Mouse (Mus musculus): ENCODE measurements around the gene Ppp1r14a.

- TF ChIP-seq CHD2 (IDR thresholded peaks at IDR 0.05; ENCODE audit: low read depth, low read length) (no peak), ZC3H11A (IDR thresholded peaks at IDR 0.05; ENCODE audit: borderline replicate concordance, low read depth, low read length) (no peak), MAFK (IDR thresholded peaks at IDR 0.05; ENCODE audit: insufficient read depth, low read depth, low read length) (no peak), HCFC1 (IDR thresholded peaks at IDR 0.05; ENCODE audit: borderline replicate concordance, insufficient read depth, low read length) (no peak), ZNF384 (IDR thresholded peaks at IDR 0.05; ENCODE audit: low read depth, low read length) (no peak)
Observed at GRCm38 (mm10) chr7:29342489-29343092, 53.5 kb downstream of the Ppp1r14a start.
